Mouse (Mus musculus) left cerebral cortex, postnatal 10 days (tissue): ENCODE data around the gene Vtn. TPM values are rescaled to one million over a fixed set of nuclear protein-coding genes. Genes with fewer than 3 reads are reported as not detected.

Experiments used
- total RNA-seq, 2 experiments: library from RNA; stranded (reverse); gene quantifications; 2 replicates each; pipeline ENCODE4 v1.2.3; 2021

Gene Vtn
- total RNA-seq, 2 experiments from 2014 or later: 74.5 to 75.4 TPM

Other genes starting within 250 kb of the Vtn start
- 100 to 1,000 TPM; 161 to 169 TPM for gene 2610507B11Rik, start 237.3 kb upstream of the Vtn start, total RNA-seq
- 1 to 10 TPM; 1.6 TPM for gene BC030499, start 208.2 kb upstream of the Vtn start, total RNA-seq
- 1 to 10 TPM; 3.1 to 3.9 TPM for gene Spag5, start 197.6 kb upstream of the Vtn start, total RNA-seq
- 100 to 1,000 TPM; 291 to 324 TPM for gene Aldoc, start 176.1 kb upstream of the Vtn start, total RNA-seq
- gene Pigs, start 170.7 kb upstream of the Vtn start, total RNA-seq: 10 to 100 TPM; 72.3 to 76.6 TPM
- 10 to 100 TPM; 34.6 to 35.8 TPM for gene Unc119, start 155.6 kb upstream of the Vtn start, total RNA-seq
- gene Foxn1, start 112.5 kb upstream of the Vtn start, total RNA-seq: not detected
- not detected for gene Slc13a2, start 76.9 kb upstream of the Vtn start, total RNA-seq
- 1 to 10 TPM; 8.7 to 9.6 TPM for gene Slc46a1, start 33.4 kb upstream of the Vtn start, total RNA-seq
- gene Sarm1, start 1.3 kb upstream of the Vtn start, total RNA-seq: 10 to 100 TPM; 51.2 to 59.2 TPM
- 1 to 10 TPM in 1 of 2 experiments, under 1 TPM in 1; 0.61 to 1.1 TPM for gene Sebox, start 4.4 kb downstream of the Vtn start, total RNA-seq
- 10 to 100 TPM; 37.2 to 38.7 TPM for gene Tmem199, start 13.1 kb downstream of the Vtn start, total RNA-seq
- gene Poldip2, start 13.1 kb downstream of the Vtn start, total RNA-seq: 100 to 1,000 TPM; 117 to 119 TPM
- 10 to 100 TPM; 49.3 to 51.2 TPM for gene Tnfaip1, start 37.2 kb downstream of the Vtn start, total RNA-seq
- 10 to 100 TPM; 70.5 to 76.7 TPM for gene Ift20, start 37.3 kb downstream of the Vtn start, total RNA-seq
- gene Tmem97, start 51.7 kb downstream of the Vtn start, total RNA-seq: 10 to 100 TPM; 26.2 to 28.8 TPM
- 10 to 100 TPM; 59.1 to 59.4 TPM for gene Nlk, start 198.3 kb downstream of the Vtn start, total RNA-seq